Mouse (Mus musculus) erythroblast, embryonic 14.5 days (primary cell): ENCODE results near the gene Retreg1. TPM values are rescaled to one million over a fixed set of nuclear protein-coding genes. Genes with fewer than 3 reads are reported as not detected.

Source experiments
- H3K27me3 ChIP-seq: 2 replicates; pipeline ENCODE4 v1.6.1; 2012; ENCODE audit warnings: inconsistent platforms; ENCODE audit not compliant: control insufficient read depth
- H3K36me3 ChIP-seq: 2 replicates; pipeline ENCODE4 v1.6.1; 2012; ENCODE audit warnings: mild to moderate bottlenecking, inconsistent platforms; ENCODE audit not compliant: control insufficient read depth
- H3K4me1 ChIP-seq: 2 replicates; pipeline ENCODE4 v1.6.1; 2012; ENCODE audit warnings: inconsistent platforms; ENCODE audit not compliant: control insufficient read depth
- H3K4me3 ChIP-seq: replicated peaks from 2 replicates; pipeline ENCODE3; 2012; ENCODE audit warnings: moderate library complexity, mild to moderate bottlenecking, inconsistent platforms
- H3K9me3 ChIP-seq: 2 replicates; pipeline ENCODE4 v1.6.1; 2012; ENCODE audit warnings: low read length, inconsistent platforms, mixed read lengths; ENCODE audit not compliant: control insufficient read depth
- GATA1 ChIP-seq: IDR thresholded peaks from 2 replicates; pipeline ENCODE4 v1.6.1; 2012; ENCODE audit warnings: low read length, inconsistent platforms, mixed read lengths
- TAL1 ChIP-seq: IDR thresholded peaks from 3 replicates; pipeline ENCODE4 v1.6.1; 2012; ENCODE audit warnings: low read length, inconsistent platforms, mixed read lengths
- polyA plus RNA-seq: library from polyadenylated mRNA; stranded (reverse); fragments of >175 nt; gene quantifications from 2 replicates; pipeline ENCODE4 v1.2.3, GENCODE M21; 2012

The Retreg1 gene
- polyA plus RNA-seq, 1 experiment: not detected

DNA sequence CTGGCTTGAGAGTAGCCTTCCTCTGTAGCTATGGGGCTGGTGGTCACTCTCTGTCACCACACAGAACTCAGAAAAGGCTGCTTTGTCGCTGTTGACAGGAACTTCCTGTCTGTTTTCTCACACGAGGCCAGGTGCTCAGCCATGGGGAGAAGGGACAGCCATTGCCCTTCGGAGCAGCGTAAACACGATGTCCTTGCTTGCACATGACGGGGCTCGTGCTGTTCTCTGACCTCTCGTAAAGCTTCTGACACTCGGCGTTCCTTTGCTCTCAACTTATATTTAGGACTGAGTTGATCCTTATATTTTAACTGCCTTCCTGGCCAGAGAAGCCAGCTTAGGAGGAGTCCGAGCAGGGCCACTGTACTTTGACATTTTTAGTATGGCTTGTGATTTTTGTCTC is 86.5 kb downstream of the Retreg1 start:
- H3K9me3 ChIP-seq: no peaks in the 10 kb centered on the region
- no peaks in the 10 kb centered on the region for H3K27me3 ChIP-seq
- no peak overlapping the region for H3K4me3 ChIP-seq
- H3K4me1 ChIP-seq: no peaks in the 10 kb centered on the region
- no peaks in the 10 kb centered on the region for H3K36me3 ChIP-seq
- no peak for TF ChIP-seq TAL1
- no peak for TF ChIP-seq GATA1

- no peaks in the 10 kb centered on the region for H3K27me3 ChIP-seq
- no peak overlapping the region for H3K4me3 ChIP-seq
- H3K9me3 ChIP-seq: no peaks in the 10 kb centered on the region
- no peaks in the 10 kb centered on the region for H3K36me3 ChIP-seq
- H3K4me1 ChIP-seq: no peaks in the 10 kb centered on the region
- no peak for TF ChIP-seq TAL1
- TF ChIP-seq GATA1: no peak
Observed at GRCm38 (mm10) chr15:25929936-25930335, 87.0 kb downstream of the Retreg1 start.

GRCm38 (mm10) chr15:25930657-25931056 is 87.7 kb downstream of the Retreg1 start:
- Histone ChIP-seq H3K4me3 (no peak overlapping the region), H3K36me3 (no peaks in the 10 kb centered on the region), H3K27me3 (no peaks in the 10 kb centered on the region), H3K9me3 (no peaks in the 10 kb centered on the region), H3K4me1 (no peaks in the 10 kb centered on the region)
- TF ChIP-seq TAL1: no peak
- TF ChIP-seq GATA1: no peak

GRCm38 (mm10) chr15:25932497-25932896 is 89.5 kb downstream of the Retreg1 start:
- Histone ChIP-seq H3K27me3 (no peaks in the 10 kb centered on the region), H3K36me3 (no peaks in the 10 kb centered on the region), H3K4me3 (no peak overlapping the region)

DNA sequence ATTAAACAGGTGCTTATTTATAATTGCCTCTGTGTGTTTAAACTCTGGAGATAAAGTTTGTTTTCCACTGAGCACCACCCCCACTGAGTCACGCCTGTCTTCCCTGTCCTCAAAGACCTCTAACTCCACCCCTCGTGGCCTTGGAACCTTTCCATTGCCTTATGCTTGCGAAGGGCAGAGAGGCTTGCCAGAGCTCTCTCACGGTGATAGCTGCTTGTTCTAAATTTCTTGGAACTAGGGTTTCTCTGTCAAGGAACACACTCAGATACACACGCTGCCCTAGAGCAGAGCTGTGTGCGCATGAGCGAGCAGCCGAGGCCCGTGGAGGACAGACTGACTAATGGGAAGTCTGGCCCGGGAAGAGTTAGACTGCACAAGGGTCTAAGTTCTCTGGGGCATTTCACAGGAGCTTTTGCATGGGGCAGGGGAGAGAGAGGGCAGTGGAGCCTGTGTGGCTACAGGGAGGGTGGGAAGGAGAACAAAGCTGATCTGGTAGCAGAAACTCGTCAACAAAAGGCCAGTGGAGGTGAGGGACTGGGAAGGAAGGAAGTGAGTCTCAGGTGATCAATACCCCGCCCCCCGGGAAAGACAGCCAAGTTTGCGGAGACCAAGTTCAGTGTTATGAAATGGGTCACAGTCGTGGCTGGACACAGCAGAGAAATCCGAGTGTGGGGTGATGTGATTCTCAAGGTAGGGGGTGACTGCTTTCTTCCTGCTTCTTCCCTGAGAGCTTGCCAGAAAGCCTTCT is 90.1 kb downstream of the Retreg1 start:
- Histone ChIP-seq H3K27me3 (no peaks in the 10 kb centered on the region), H3K9me3 (no peaks in the 10 kb centered on the region), H3K36me3 (no peaks in the 10 kb centered on the region), H3K4me1 (no peaks in the 10 kb centered on the region), H3K4me3 (no peak overlapping the region)
- TF ChIP-seq GATA1 (no peak), TAL1 (no peak)

More at GRCm38 (mm10) chr15:25932497-25932896, 89.5 kb downstream of the Retreg1 start:
- Histone ChIP-seq H3K4me1 (no peaks in the 10 kb centered on the region), H3K9me3 (no peaks in the 10 kb centered on the region)
- TF ChIP-seq GATA1 (no peak), TAL1 (no peak)

GRCm38 (mm10) chr15:25933685-25934108 is 90.7 kb downstream of the Retreg1 start:
- H3K9me3 ChIP-seq: no peaks in the 10 kb centered on the region
- H3K27me3 ChIP-seq: no peaks in the 10 kb centered on the region
- no peaks in the 10 kb centered on the region for H3K4me1 ChIP-seq
- H3K4me3 ChIP-seq: no peak overlapping the region
- TF ChIP-seq TAL1 (no peak), GATA1 (no peak)
- H3K36me3 ChIP-seq: no peaks in the 10 kb centered on the region

DNA sequence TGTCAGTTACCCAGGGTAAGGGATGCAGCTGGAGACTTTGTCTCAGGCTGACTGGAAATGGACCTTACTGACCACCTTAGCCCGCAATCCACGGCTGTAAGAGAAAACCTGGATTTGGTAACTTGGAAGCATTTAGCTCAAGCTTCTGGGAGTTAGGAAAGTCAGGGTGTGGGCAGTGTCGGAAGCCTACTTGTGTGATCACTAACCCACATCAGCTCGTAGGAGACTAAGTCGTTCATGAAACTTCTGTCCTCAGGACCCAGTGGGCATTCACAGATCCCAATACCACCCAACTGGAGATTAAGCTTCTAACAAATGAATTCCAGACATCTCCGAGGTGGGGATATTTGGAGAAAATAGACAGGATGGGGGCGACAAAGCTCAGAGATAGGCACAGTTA is 91.4 kb downstream of the Retreg1 start:
- no peak overlapping the region for H3K4me3 ChIP-seq
- TF ChIP-seq TAL1 (no peak), GATA1 (no peak)
- H3K27me3 ChIP-seq: no peaks in the 10 kb centered on the region
- no peaks in the 10 kb centered on the region for H3K36me3 ChIP-seq
- H3K9me3 ChIP-seq: no peaks in the 10 kb centered on the region
- H3K4me1 ChIP-seq: no peaks in the 10 kb centered on the region

DNA sequence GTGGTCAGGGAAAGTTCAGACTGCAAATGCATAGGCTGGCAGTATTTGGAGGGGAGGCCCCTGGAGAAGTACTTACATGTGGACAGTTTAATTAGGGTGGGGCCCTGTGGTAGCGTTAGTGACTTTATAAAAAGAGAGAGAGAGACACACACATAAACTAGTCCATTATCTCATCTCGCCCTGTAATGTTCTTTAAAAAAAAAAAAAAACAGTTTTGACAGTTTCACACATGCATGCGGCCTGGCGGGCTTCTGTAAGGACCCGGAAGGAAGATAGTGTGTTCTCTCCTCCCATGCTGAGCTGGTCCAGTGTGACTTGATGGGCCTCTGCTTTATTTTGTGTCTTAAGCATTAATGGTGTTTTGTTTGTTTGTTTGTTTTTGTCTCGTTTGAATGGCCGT is 95.5 kb downstream of the Retreg1 start:
- TF ChIP-seq GATA1 (no peak), TAL1 (no peak)
- no peaks in the 10 kb centered on the region for H3K36me3 ChIP-seq
- H3K4me1 ChIP-seq: no peaks in the 10 kb centered on the region
- H3K27me3 ChIP-seq: no peaks in the 10 kb centered on the region
- no peaks in the 10 kb centered on the region for H3K9me3 ChIP-seq
- H3K4me3 ChIP-seq: no peak overlapping the region

- H3K4me1 ChIP-seq: no peaks in the 10 kb centered on the region
- H3K4me3 ChIP-seq: no peak overlapping the region
- no peaks in the 10 kb centered on the region for H3K36me3 ChIP-seq
- no peak for TF ChIP-seq GATA1
- no peak for TF ChIP-seq TAL1
- no peaks in the 10 kb centered on the region for H3K27me3 ChIP-seq
- H3K9me3 ChIP-seq: no peaks in the 10 kb centered on the region
Observed at GRCm38 (mm10) chr15:25940397-25941377, 97.7 kb downstream of the Retreg1 start.
